Mouse (Mus musculus) v-Abl transformed pro-B cells (cell line): ENCODE results near the gene Nhej1.

Experiments used
- in situ Hi-C, 2 experiments: fragments of 400-800 bp; cut with MboI; formaldehyde crosslinking; loops; one replicate each; pipeline ENCODE4 v1.15.1; 2025; ENCODE audit not compliant: unreplicated experiment in 2 of 2

Gene Nhej1

GRCm38 (mm10) chr1:74997231-74997630, 127.8 kb downstream of the Nhej1 start:
- in situ Hi-C loops: no loop called here

DNA sequence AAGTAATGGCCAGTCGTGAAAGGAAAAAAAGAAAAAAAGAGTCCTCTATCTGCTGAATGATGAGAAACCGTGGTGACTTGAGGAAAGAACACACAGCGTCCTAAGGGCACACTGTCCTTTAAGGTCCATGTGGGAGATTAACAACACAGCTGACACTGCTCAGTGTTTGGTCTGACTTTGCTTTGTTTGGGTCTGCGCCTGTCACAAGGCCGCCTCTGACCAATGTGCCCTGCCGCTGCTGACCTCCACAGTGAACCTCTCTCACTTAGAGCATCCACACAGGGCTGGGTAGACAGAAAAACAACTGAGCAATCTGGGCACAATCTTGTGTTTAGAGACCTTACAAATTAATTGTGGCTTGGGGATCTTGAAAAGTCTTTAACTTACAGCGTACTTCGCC, 148.0 kb downstream of the Nhej1 start:
- in situ Hi-C loops: no loop called here

DNA sequence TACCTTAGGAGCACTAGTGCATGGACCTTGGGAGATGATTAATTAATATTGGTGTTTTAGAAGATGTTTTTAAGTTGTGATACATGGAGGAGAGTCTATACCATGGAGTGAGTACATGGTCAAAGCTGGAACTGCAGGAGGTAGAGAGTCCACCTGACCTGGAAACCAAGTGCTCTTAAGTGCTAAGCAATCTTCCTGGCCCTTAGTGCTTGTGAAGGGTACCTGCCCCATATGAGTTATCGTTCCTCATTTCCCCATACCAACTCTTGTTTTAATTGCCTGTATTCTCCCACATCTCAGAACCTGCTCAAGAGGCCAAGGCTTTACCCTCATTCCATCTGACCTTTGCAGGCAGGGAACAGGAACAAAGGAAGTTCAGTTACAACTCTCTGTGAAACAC, 149.1 kb downstream of the Nhej1 start:
- in situ Hi-C loops: no loop called here

GRCm38 (mm10) chr1:74973590-74973989, 151.4 kb downstream of the Nhej1 start:
- in situ Hi-C loops: no loop called here

DNA sequence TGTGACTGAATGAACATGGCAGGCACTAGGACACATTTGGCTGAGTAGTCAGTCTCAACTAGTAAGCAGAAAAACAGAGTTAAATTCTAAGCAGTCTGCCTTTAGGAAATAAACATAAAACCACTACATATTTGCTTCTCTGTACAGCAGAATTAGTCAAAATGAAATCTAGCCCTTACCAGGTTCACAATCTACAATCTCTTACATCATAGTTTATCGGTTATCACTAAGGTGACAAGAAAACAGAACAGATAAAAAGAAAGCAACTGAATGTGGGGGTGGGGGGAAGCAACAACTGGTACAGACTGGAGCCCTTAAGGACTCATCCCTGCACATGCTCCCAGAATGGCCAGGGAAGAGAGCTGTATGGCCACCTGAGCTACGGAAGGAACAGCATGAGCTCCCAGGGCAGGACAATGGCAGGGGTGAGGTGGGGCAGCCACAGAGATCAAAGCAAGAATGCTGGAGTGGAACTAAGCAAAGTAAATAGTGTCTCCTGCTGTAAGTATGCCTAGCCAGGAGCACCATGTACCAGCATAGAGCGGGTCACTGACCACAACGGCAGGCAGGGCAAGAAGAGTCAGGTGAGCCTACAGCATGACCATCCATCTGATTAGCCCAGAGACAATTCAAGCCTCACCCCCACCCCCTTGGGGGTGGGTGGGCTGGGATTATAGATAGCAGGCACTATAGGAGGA, 153.5 kb downstream of the Nhej1 start:
- in situ Hi-C loops: no loop called here

- in situ Hi-C loops: no loop called here
These were observed 156.9 kb downstream of the Nhej1 start for GRCm38 (mm10) chr1:74967962-74968580.

DNA sequence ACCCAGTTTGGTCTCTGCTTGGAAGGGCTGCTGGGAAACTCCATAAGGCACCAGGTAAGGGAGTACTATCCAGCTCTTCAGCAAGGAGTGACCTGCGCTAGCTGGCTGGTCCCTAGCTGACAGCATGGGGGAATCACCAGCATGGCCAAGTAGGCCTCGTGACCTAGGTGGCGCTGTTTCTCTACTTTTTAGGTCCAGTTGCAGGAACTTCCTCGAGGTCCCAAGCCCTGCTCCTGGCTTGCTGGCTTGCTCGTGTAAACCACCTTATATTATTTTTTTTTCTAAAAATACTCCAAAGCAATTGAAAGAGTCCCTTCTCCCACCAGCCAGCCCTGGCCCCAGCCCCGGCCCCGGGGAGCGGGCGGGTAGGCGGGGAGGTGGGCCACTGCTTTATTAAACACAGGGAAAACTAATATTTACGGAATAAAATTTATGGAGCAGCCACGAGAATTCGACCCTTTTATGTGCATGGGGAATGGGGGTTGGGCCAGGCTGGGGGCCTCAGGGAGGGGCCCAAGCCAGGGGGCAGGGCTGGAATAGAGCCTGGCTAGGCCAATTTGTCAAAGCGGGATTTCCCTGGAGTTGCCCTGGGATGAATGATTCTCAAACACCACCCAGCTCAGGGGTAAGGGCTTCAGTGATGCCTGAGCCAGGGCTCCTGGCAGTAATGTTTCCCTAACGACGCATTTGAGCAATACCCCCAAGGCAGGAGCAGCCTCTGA, 160.3 kb downstream of the Nhej1 start:
- in situ Hi-C loops: no loop called here

- in situ Hi-C loops: no loop called here
These were observed 162.2 kb downstream of the Nhej1 start for GRCm38 (mm10) chr1:74962853-74963227.

- in situ Hi-C loops: no loop called here
These were observed 162.7 kb downstream of the Nhej1 start for GRCm38 (mm10) chr1:74962126-74962852.

DNA sequence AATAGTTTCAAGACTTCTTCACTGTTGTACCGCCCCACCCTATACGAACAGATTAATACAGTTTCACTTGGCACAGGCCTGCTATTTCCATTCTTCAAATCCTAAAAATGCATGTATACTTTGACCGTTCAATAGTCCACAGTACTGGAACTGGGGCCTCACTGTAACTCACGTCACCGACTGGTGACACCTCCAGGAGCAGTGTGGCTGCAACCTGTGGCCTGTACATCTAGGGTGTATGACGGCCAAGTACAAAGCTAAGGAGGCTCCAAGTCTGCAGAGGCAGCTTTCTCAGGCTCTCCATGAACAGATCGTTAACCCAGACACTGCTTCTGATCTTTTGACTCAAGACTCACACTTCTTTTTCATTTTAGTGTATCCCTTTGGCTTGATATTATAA, 163.3 kb downstream of the Nhej1 start:
- in situ Hi-C loops: no loop called here

GRCm38 (mm10) chr1:74960059-74960458, 164.9 kb downstream of the Nhej1 start:
- in situ Hi-C loops: no loop called here

- in situ Hi-C loops: no loop called here
These were observed 173.3 kb downstream of the Nhej1 start, which contains the start of gene Ihh for GRCm38 (mm10) chr1:74951556-74952210. TSS of gene Ihh (minus strand) at chr1:74951672.

DNA sequence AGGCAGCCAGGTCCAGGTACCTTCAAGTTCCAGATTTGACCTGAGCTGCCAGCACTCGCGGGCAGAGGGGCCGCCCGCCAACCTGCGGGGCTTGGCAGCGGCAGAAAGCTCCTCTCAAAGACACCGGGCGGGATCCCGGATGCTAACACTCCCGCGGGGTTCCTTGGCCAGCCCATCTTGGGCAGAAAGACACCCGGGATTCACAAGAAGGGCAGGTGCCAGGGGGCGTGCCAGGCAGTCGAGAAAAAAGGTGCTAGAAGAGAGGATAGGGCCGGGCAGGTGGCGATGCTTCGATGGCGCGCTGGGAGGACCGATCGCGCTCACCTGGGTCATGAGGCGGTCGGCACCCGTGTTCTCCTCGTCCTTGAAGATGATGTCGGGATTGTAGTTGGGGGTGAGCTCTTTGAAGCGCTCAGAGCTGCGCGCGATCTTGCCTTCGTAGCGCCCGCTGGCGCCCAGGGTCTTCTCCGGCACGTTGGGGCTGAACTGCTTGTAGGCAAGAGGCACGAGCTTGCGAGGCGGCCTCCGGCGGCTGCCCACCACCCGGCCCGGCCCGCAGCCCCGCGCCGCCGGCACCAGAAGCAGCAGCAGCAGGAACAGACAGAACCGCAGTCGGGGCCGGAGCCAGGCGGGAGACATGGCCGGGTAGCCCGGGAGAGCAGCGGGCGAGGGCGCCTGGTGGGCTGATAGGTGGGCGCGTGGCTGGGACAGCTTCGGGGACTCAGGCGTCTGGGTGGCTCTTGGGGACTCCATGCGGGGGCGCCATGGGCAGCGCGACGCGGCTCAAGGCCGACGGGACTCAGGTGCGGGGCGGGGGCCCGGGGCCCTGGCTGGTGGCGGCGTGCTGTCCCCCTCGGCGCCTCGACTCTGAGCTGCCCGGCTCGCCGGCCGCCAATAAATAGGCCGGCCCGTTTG, 174.2 kb downstream of the Nhej1 start:
- in situ Hi-C loops: no loop called here

DNA sequence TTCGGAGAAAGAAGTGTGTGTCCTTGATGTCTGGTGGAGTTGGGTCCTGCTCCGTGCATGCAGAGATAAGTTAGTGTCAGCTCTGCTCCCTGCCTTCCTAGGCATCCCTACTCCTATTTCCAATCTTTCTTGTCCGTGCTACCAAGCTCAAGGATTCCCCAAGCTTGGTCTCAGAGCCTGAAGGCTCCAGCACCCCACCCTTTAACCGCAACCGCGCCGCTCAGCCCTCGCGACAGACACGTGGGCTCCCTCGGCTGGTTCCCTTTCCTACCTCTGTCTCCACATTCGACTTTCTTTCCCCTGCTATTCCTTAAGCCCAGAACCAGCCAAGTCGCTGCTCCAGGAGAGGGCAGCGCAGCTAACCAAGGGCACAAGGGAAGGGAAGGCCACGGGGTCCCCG, 174.9 kb downstream of the Nhej1 start:
- in situ Hi-C loops: no loop called here

DNA sequence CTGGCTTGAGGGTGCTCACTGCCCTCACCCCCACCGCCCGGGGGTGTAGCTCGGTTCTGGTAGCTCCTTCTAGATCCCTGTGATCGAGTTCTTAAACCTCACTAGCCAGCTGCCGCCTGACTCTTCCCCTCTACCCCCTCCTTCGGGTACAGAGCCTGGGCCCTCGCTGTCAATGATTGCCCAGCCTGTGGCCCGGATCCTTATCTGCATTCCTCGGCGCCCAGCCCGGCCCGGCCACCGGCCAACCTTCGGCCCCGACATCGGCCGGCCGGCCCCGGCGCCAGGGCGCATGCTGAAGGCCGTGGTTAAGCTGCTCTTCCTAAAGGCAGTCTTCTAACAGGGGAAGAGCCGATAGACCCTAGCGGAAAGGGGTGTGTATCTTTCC, 175.3 kb downstream of the Nhej1 start:
- in situ Hi-C loops: loop anchor here in 1 of 2 experiments (5.0 to 10.0 kb wide), 2 partner anchors 68 to 335 kb away; no protein-coding TSS in a partner anchor

- in situ Hi-C loops: loop anchor here in 1 of 2 experiments (5.0 to 10.0 kb wide), 2 partner anchors 68 to 336 kb away; no protein-coding TSS in a partner anchor
These were observed 176.0 kb downstream of the Nhej1 start for GRCm38 (mm10) chr1:74948784-74949665.

- in situ Hi-C loops: loop anchor here in 1 of 2 experiments (5.0 to 10.0 kb wide), 2 partner anchors 69 to 337 kb away; no protein-coding TSS in a partner anchor
These were observed 176.9 kb downstream of the Nhej1 start for GRCm38 (mm10) chr1:74947986-74948670.
